Mouse (Mus musculus) olfactory bulb, adult 2 months (tissue): ENCODE measurements at regions not wholly inside any gene's neighbourhood (a gene's known extent, or its start where the extent isn't known, plus 50 kb on each side); places are given as distances from the start of the nearest gene placed in this dataset.
A peak's percentile ranks its signal among the peaks of the same experiment; 100 is the strongest.

Experiments
- H3K27ac ChIP-seq: fragments of 200-500 bp; 2 replicates; pipeline ENCODE4 v1.5.1; 2012; ENCODE audit warnings: low read depth, low read length; ENCODE audit not compliant: insufficient read depth
- H3K4me1 ChIP-seq: fragments of 200-500 bp; 2 replicates; pipeline ENCODE4 v1.6.1; 2012; ENCODE audit warnings: low read length; ENCODE audit not compliant: control insufficient read depth, insufficient read depth
- H3K4me3 ChIP-seq: fragments of 200-500 bp; 2 replicates; pipeline ENCODE4 v1.5.1; 2012; ENCODE audit warnings: mild to moderate bottlenecking, low read depth, low read length, moderate library complexity; ENCODE audit not compliant: insufficient read depth
- CTCF ChIP-seq: fragments of 200-500 bp; IDR thresholded peaks from 2 replicates; pipeline ENCODE4 v1.5.1; 2012; ENCODE audit warnings: low read depth, mild to moderate bottlenecking, low read length, moderate library complexity; ENCODE audit not compliant: insufficient read depth
- POLR2A ChIP-seq: fragments of 200-500 bp; IDR thresholded peaks from 2 replicates; pipeline ENCODE4 v1.6.1; 2012; ENCODE audit warnings: mild to moderate bottlenecking, low read depth, low read length, moderate library complexity; ENCODE audit not compliant: insufficient read depth
- WGBS: fragments of 180-500 bp; shearing (Covaris S2); methylation state at CpG from one replicate; pipeline ENCODE4 v1.1.7; 2018; 5-methylcytosine and 5-hydroxymethylcytosine counted together

GRCm38 (mm10) chr1:185672940-185673339 lies 218.3 kb downstream of the Slc30a10 start:
- peaks cover 2% of the 10 kb centered on the region; the same call in 1 of the 2 replicates for H3K4me1 ChIP-seq
- no peak overlapping the region for H3K27ac ChIP-seq
- TF ChIP-seq CTCF: no peak
- TF ChIP-seq POLR2A: no peak
- 73% methylated on average over 3 of the region's 3 CpGs for WGBS
- no peak overlapping the region for H3K4me3 ChIP-seq

- TF ChIP-seq CTCF: no peak
- no peak for TF ChIP-seq POLR2A
- H3K27ac ChIP-seq: no peak overlapping the region
- H3K4me3 ChIP-seq: no peak overlapping the region
- no peaks in the 10 kb centered on the region for H3K4me1 ChIP-seq
- 86% methylated on average over 11 of the region's 11 CpGs for WGBS
Observed at GRCm38 (mm10) chr1:185675674-185676420, 221.2 kb downstream of the Slc30a10 start.

GRCm38 (mm10) chr1:185681610-185682457 lies 227.2 kb downstream of the Slc30a10 start:
- TF ChIP-seq POLR2A (no peak), CTCF (peak; percentile 74)
- 26% methylated on average over 21 of the region's 21 CpGs for WGBS

GRCm38 (mm10) chr1:185682458-185682750 lies 227.8 kb downstream of the Slc30a10 start:
- WGBS: 65% methylated on average over 3 of the region's 3 CpGs
- Histone ChIP-seq H3K27ac (no peak overlapping the region), H3K4me3 (no peak overlapping the region), H3K4me1 (no peaks in the 10 kb centered on the region)
- no peak for TF ChIP-seq CTCF
- TF ChIP-seq POLR2A: no peak

More at GRCm38 (mm10) chr1:185681610-185682457, 227.2 kb downstream of the Slc30a10 start:
- Histone ChIP-seq H3K27ac (no peak overlapping the region), H3K4me3 (no peak overlapping the region), H3K4me1 (no peaks in the 10 kb centered on the region)

GRCm38 (mm10) chr1:185684638-185685037 lies 230.0 kb downstream of the Slc30a10 start:
- WGBS: 80% methylated on average over 9 of the region's 9 CpGs
- TF ChIP-seq POLR2A (no peak), CTCF (no peak; the same call in 1 of the 2 replicates)
- no peak overlapping the region for H3K27ac ChIP-seq
- H3K4me1 ChIP-seq: no peaks in the 10 kb centered on the region
- no peak overlapping the region for H3K4me3 ChIP-seq

- no peaks in the 10 kb centered on the region for H3K4me1 ChIP-seq
- H3K27ac ChIP-seq: no peak overlapping the region
- WGBS: 93% methylated on average over 10 of the region's 10 CpGs
- no peak overlapping the region for H3K4me3 ChIP-seq
- TF ChIP-seq CTCF (no peak), POLR2A (no peak)
Observed at GRCm38 (mm10) chr1:185688506-185688905, 233.9 kb downstream of the Slc30a10 start.

- TF ChIP-seq CTCF (no peak), POLR2A (no peak)
- Histone ChIP-seq H3K27ac (no peak overlapping the region), H3K4me1 (no peaks in the 10 kb centered on the region), H3K4me3 (no peak overlapping the region)
- WGBS: 96% methylated on average over 2 of the region's 2 CpGs
Observed at GRCm38 (mm10) chr1:185695394-185695793, 240.7 kb downstream of the Slc30a10 start.

GRCm38 (mm10) chr1:185699758-185700157 lies 245.1 kb downstream of the Slc30a10 start:
- WGBS: 90% methylated on average over 6 of the region's 6 CpGs
- Histone ChIP-seq H3K4me1 (no peaks in the 10 kb centered on the region), H3K27ac (no peak overlapping the region), H3K4me3 (no peak overlapping the region)
- TF ChIP-seq POLR2A (no peak), CTCF (no peak)

- WGBS: 74% methylated on average over 2 of the region's 2 CpGs
- no peak overlapping the region for H3K4me3 ChIP-seq
- H3K4me1 ChIP-seq: no peaks in the 10 kb centered on the region
- no peak overlapping the region for H3K27ac ChIP-seq
- TF ChIP-seq CTCF: no peak
- TF ChIP-seq POLR2A: no peak
Observed at GRCm38 (mm10) chr1:185726324-185726723, 271.7 kb downstream of the Slc30a10 start.
